Mouse (Mus musculus) megakaryocyte, embryonic 14.5 days (primary cell): ENCODE data around the gene Gucy2d.

ENCODE experiments used
- FLI1 ChIP-seq: IDR thresholded peaks from 2 replicates; pipeline ENCODE4 v1.6.1; 2012; ENCODE audit warnings: low read length, inconsistent platforms, mixed read lengths
- GATA1 ChIP-seq: IDR thresholded peaks from 3 replicates; pipeline ENCODE4 v1.6.1; 2012; ENCODE audit warnings: mixed read lengths, low read length, inconsistent platforms, borderline replicate concordance

- TF ChIP-seq GATA1 (no peak), FLI1 (no peak)
These were observed 52.1 kb downstream of the Gucy2d start for GRCm38 (mm10) chr7:98492331-98492730.
